Comparison of ENCODE assay signal across 9 mouse cellular contexts in the genomic region with DNA sequence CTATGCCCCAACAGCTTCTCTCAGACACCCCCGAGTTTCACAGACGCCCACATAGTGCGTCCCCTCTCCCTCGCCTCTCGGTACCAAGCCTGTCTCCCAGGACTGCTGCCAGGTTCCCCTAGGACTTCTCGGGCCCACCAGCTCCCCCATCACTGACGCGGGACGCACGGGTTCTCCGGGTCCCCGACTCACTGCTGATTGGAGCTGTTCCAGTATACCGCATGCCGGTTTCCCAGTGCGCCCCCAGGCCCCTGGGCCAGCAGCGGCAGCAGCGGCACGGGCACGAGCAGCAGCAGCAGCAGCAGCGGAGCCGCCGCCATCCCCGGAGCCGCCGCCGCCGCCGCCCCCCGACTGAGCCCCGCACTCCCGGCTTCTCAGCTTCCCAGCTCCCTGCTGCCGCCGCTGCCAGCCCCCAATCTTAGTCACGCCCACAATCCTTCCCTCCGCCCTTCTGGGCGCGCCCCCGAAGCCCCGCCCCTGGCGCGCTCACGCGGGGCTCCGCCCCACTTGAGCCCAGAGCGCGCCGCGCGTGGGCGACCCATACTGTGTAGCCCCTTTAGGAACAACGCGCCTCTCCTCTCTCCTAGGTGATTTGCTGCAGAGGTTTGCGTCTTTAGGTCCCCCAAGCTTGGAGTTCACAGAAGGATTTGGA. TPM values are rescaled to one million over a fixed set of nuclear protein-coding genes. Genes with fewer than 3 reads are reported as not detected.
DNase-seq lines count a peak whose midpoint lies in the region; ATAC-seq and TF ChIP-seq lines count a peak whose summit lies in the region.
"Had no signal": no experiment of that assay in that cellular context is flagged by ENCODE, and none has a peak within 500 bp of the region (broad histone marks: within the 10 kb centered on the region; RNA-seq: fewer than 3 reads in every experiment).

TSS of gene Efna3 (minus strand) at position 452 of the 652 bp plus-strand sequence.

- no peaks in the 10 kb centered on the region for H3K36me3 ChIP-seq in E14TG2a.4 (ENCODE audit: insufficient read depth, low read length)
- H3K36me3 ChIP-seq in liver, postnatal 0 days (replicated peaks; ENCODE audit: insufficient read depth, low read length): no peaks in the 10 kb centered on the region

- H3K9me3 ChIP-seq in E14TG2a.4 (ENCODE audit: low read length): no peaks in the 10 kb centered on the region
- H3K9me3 ChIP-seq in liver, postnatal 0 days (ENCODE audit: low read length): no peaks in the 10 kb centered on the region

- H3K4me3 ChIP-seq in E14TG2a.4 (replicated peaks; ENCODE audit: low read length): peak within 1 kb of the TSS; percentile 84
- H3K4me3 ChIP-seq in liver, postnatal 0 days (ENCODE audit: low read depth, low read length): peak within 1 kb of the TSS; percentile 52

- TF ChIP-seq CTCF in E14TG2a.4 (conservative IDR thresholded peaks at IDR 0.05; ENCODE audit: low read length): no peak
- TF ChIP-seq CTCF in liver, postnatal 0 days (IDR thresholded peaks at IDR 0.05; ENCODE audit: low read depth): no peak

- H3K27ac ChIP-seq in liver, postnatal 0 days (ENCODE audit: low read depth): no peak within 1 kb of the TSS

- WGBS in liver, postnatal 0 days (ENCODE audit: insufficient replicate concordance): 2% methylated on average over 43 of the region's 53 CpGs

- DNase-seq in adrenal gland, postnatal 25 days: peak; percentile 76
- peak; percentile 82 for DNase-seq in forelimb bud, embryonic 11.5 days (ENCODE audit: low read depth, low spot score)
- DNase-seq in heart, postnatal 4 days: peak; percentile 77
- DNase-seq in layer of hippocampus, adult 8-10 months (ENCODE audit: low spot score in 2 of 2): peak; percentile 79 to 83
- peak; percentile 62 for DNase-seq in liver, postnatal 0 days
- peak; percentile 32 for DNase-seq in retina, adult 2 months (ENCODE audit: low read depth, low spot score)
- DNase-seq in urinary bladder, postnatal 36 days (ENCODE audit: low spot score in 2 of 2): peak; percentile 58 to 71

- H3K4me2 ChIP-seq in liver, postnatal 0 days (ENCODE audit: low read depth, low read length): peak within 1 kb of the TSS; percentile 79

- H3K4me1 ChIP-seq in E14TG2a.4 (replicated peaks; ENCODE audit: low read depth, low read length): peaks cover 71% of the 10 kb centered on the region
- peaks cover 28% of the 10 kb centered on the region for H3K4me1 ChIP-seq in liver, postnatal 0 days (ENCODE audit: insufficient read depth)

- no peak for TF ChIP-seq EP300 in liver, postnatal 0 days (IDR thresholded peaks at IDR 0.05; ENCODE audit: low read depth)

- ATAC-seq in liver, postnatal 0 days: no peak

- H3K27me3 ChIP-seq in E14TG2a.4 (ENCODE audit: insufficient read depth, low read length): peaks cover 65% of the 10 kb centered on the region
- peaks cover 76% of the 10 kb centered on the region for H3K27me3 ChIP-seq in liver, postnatal 0 days (ENCODE audit: insufficient read depth, low read length)

- H3K9ac ChIP-seq in liver, postnatal 0 days (replicated peaks): peak within 1 kb of the TSS; percentile 48; the same call in 1 of the 2 replicates

RNA-seq across cellular contexts. Expression of gene Efna3, which starts in this region (rescaled TPM):
- 0.27 TPM in 1 of 2 replicates, not detected in the other for total RNA-seq in adrenal gland, postnatal 25 days (2021)
- under 1 TPM in 1 of 2 experiments, not detected in 1; 0.26 TPM for total RNA-seq in heart, postnatal 4 days (2021)
- 10 to 100 TPM; 57.7 to 72.8 (median 60.8) TPM for total RNA-seq in layer of hippocampus, adult 8-10 months (2022)
- not detected in 2 replicates for polyA plus RNA-seq in liver, postnatal 0 days (2015; fragmentation: Nextera tagmentation; extraction: Ambion mirVana)
- total RNA-seq: gastrocnemius, postnatal 4 days had no signal

Comparison
In these comparisons a context has a peak if more than half of its experiments do, and no peak if none do; other contexts are left out.
1. RNA of gene Efna3 (total RNA-seq): 57.7 to 72.8 TPM in layer of hippocampus, adult 8-10 months; 0.27 TPM in adrenal gland, postnatal 25 days and 0.26 TPM in heart, postnatal 4 days; every median in the first group is over 10 times any median in the second.
2. Peak in DNase-seq in adrenal gland, postnatal 25 days; RNA of the gene not detected or under 1 TPM.
3. Peak in DNase-seq in heart, postnatal 4 days; RNA of the gene not detected or under 1 TPM.
4. Peak in DNase-seq, H3K4me3 ChIP-seq, H3K9ac ChIP-seq and H3K4me2 ChIP-seq in liver, postnatal 0 days; RNA of the gene not detected or under 1 TPM.
5. DNase-seq: peak in every context shown above with its lines; median percentile 82 in forelimb bud, embryonic 11.5 days; 81 in layer of hippocampus, adult 8-10 months; 77 in heart, postnatal 4 days; 76 in adrenal gland, postnatal 25 days; 64 in urinary bladder, postnatal 36 days; 62 in liver, postnatal 0 days; 32 in retina, adult 2 months.